Mouse (Mus musculus) neural tube, embryonic 14.5 days (tissue): ENCODE data around the gene Ern1. TPM values are rescaled to one million over a fixed set of nuclear protein-coding genes. Genes with fewer than 3 reads are reported as not detected.

Source experiments
- ATAC-seq: fragments of 200-750 bp; cut with Nextera tagmentation; 2 replicates; pipeline ENCODE4 v1.8.0; 2017; ENCODE audit warnings: low read depth, mild to moderate bottlenecking, moderate TSS enrichment, moderate library complexity
- H3K27ac ChIP-seq: fragments of 300-500 bp; sonication (generic); 2 replicates; pipeline ENCODE4 v1.5.1; 2014; ENCODE audit warnings: low read depth, mild to moderate bottlenecking, control low read depth, low read length, moderate library complexity, mixed read lengths
- H3K27me3 ChIP-seq: fragments of 300-500 bp; sonication (generic); 2 replicates; pipeline ENCODE4 v1.6.1; 2014; ENCODE audit warnings: low read length; ENCODE audit not compliant: control insufficient read depth, insufficient read depth
- H3K36me3 ChIP-seq: fragments of 300-500 bp; sonication (generic); 2 replicates; pipeline ENCODE4 v1.6.1; 2014; ENCODE audit warnings: low read length, mixed read lengths; ENCODE audit not compliant: control insufficient read depth, insufficient read depth
- H3K4me1 ChIP-seq: fragments of 300-500 bp; sonication (generic); 2 replicates; pipeline ENCODE4 v1.6.1; 2014; ENCODE audit warnings: low read length; ENCODE audit not compliant: control insufficient read depth, insufficient read depth
- H3K4me2 ChIP-seq: fragments of 300-500 bp; sonication (generic); 2 replicates; pipeline ENCODE4 v1.6.1; 2014; ENCODE audit warnings: mild to moderate bottlenecking, low read depth, low read length, control low read depth
- H3K4me3 ChIP-seq: fragments of 300-500 bp; sonication (generic); 2 replicates; pipeline ENCODE4 v1.5.1; 2014; ENCODE audit warnings: low read depth, low read length, control low read depth, mixed read lengths
- H3K9ac ChIP-seq: fragments of 300-500 bp; sonication (generic); replicated peaks from 2 replicates; pipeline ENCODE4 v1.6.1; 2014; ENCODE audit warnings: low read depth, mild to moderate bottlenecking, control low read depth, low read length, mixed read lengths
- H3K9me3 ChIP-seq: fragments of 300-500 bp; sonication (generic); 2 replicates; pipeline ENCODE4 v1.6.1; 2016; ENCODE audit warnings: low read length; ENCODE audit not compliant: control insufficient read depth
- WGBS: fragments of 180-500 bp; shearing (Covaris S2); extraction: QIAGEN DNeasy Blood & Tissue Kit; methylation state at CpG from one replicate; pipeline ENCODE4 v1.1.7; 2014; 5-methylcytosine and 5-hydroxymethylcytosine counted together
- polyA plus RNA-seq: library from polyadenylated mRNA; unstranded; fragments of >200 nt; fragmentation: Nextera tagmentation; extraction: Ambion mirVana; gene quantifications from 2 replicates; pipeline ENCODE4 v1.2.1, GENCODE M21; 2014

The Ern1 gene
- polyA plus RNA-seq, 1 experiment from 2014 or later, result 7.6 TPM

DNA sequence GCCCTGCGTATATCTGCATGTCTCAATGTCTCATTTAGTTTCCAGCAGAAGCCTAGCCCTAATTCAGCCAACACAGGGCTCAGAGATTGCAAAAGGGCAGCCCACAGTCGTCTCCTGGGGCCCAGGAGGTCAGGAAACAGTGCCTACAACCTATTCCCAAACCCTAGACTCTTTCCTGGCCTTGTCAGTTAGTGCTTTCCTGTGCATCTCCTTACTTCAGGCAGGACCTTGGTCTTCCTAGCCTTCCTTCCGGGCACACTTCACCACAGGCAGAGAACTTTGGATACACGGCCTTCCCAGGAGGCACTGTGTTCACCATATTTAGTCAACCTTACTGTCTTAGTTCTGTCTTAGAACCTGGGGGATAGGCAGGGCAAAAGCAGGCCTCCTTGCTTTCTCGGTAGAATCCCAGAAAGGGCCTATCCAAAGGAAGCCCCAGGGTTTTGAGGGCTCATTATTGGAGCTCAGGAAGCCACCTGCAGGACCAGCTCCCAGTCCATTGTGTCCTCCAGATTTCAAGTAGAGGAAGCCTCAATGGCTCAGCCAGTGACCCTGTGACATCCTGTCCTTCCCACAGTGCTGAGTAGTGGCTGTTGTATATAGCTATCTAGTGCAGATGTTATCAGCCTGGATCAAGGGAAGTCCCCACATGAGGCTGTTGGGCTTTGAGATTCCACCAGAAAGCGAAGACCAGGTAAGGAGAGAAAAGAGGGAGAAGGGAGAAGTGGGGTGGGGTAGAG lies 104.4 kb downstream of the Ern1 start:
- H3K27ac ChIP-seq, result no peak overlapping the region
- no peak for ATAC-seq
- WGBS, result 85% methylated on average over 6 of the region's 6 CpGs

DNA sequence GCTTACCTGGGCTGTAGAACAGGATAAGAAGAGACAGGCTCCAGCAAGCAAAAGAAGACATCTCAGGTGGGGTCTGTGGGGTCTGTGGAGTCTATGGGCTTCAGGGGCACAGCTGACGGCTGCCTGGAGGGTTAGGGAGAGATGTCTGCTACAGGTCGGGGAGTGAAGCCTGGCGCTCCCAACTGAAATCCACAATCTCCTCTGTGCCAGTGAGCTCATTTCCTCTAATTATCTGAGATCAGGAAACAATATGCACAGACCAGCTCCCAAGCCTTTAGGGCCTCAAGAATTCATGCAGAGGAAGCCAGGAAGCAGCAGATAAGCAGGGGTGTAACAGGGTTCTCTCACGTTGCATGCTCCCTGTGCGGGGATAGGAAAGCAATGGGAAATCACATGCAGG lies 105.2 kb downstream of the Ern1 start:
- ATAC-seq, result no peak
- H3K27ac ChIP-seq, result no peak overlapping the region
- H3K4me1 ChIP-seq, result no peaks in the 10 kb centered on the region
- no peaks in the 10 kb centered on the region for H3K27me3 ChIP-seq
- no peak overlapping the region for H3K4me3 ChIP-seq
- WGBS, result 88% methylated on average over 5 of the region's 5 CpGs
- H3K4me2 ChIP-seq, result no peak overlapping the region
- no peak overlapping the region for H3K9ac ChIP-seq
- H3K9me3 ChIP-seq, result no peaks in the 10 kb centered on the region
- H3K36me3 ChIP-seq, result no peaks in the 10 kb centered on the region

More for the DNA sequence above, 104.4 kb downstream of the Ern1 start:
- Histone ChIP-seq H3K4me1 (no peaks in the 10 kb centered on the region), H3K4me3 (no peak overlapping the region), H3K9me3 (no peaks in the 10 kb centered on the region), H3K36me3 (no peaks in the 10 kb centered on the region), H3K9ac (no peak overlapping the region), H3K27me3 (no peaks in the 10 kb centered on the region), H3K4me2 (no peak overlapping the region)

GRCm38 (mm10) chr11:106381883-106382282 lies 105.8 kb downstream of the Ern1 start:
- Histone ChIP-seq H3K4me2 (no peak overlapping the region), H3K9me3 (no peaks in the 10 kb centered on the region), H3K4me1 (no peaks in the 10 kb centered on the region), H3K36me3 (no peaks in the 10 kb centered on the region), H3K27ac (no peak overlapping the region), H3K27me3 (no peaks in the 10 kb centered on the region), H3K4me3 (no peak overlapping the region), H3K9ac (no peak overlapping the region)
- no peak for ATAC-seq
- WGBS, result 88% methylated on average over 7 of the region's 7 CpGs

GRCm38 (mm10) chr11:106381011-106381410 lies 106.6 kb downstream of the Ern1 start:
- no peak overlapping the region for H3K4me2 ChIP-seq
- no peaks in the 10 kb centered on the region for H3K27me3 ChIP-seq
- ATAC-seq, result no peak
- no peaks in the 10 kb centered on the region for H3K4me1 ChIP-seq
- WGBS, result 85% methylated on average over 11 of the region's 11 CpGs
- H3K27ac ChIP-seq, result no peak overlapping the region
- H3K9me3 ChIP-seq, result no peaks in the 10 kb centered on the region
- H3K36me3 ChIP-seq, result no peaks in the 10 kb centered on the region
- no peak overlapping the region for H3K9ac ChIP-seq
- H3K4me3 ChIP-seq, result no peak overlapping the region

DNA sequence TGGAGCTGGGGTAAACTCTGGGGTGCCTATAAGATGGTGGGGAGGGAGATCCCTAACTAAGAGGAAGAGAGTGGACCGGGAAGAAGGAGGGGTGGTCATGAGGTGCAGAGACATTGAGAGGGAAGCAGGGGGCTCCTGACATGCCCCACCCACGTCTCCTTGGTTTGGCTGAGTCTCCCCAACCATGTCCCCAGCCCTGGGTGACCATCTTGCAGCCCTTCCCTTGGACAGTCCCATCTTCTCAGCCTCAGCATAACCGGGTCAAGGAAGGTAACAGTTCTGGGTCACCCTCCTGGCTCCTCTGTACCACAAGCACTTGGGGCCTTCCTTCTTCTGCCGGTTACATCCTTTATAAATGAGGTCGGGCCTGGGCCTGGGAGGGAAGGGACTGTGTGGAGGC lies 112.7 kb downstream of the Ern1 start:
- Histone ChIP-seq H3K4me2 (no peak overlapping the region), H3K9ac (no peak overlapping the region), H3K4me1 (no peaks in the 10 kb centered on the region), H3K27me3 (no peaks in the 10 kb centered on the region), H3K9me3 (no peaks in the 10 kb centered on the region), H3K4me3 (no peak overlapping the region), H3K36me3 (no peaks in the 10 kb centered on the region), H3K27ac (no peak overlapping the region)
- WGBS, result 82% methylated on average over 5 of the region's 5 CpGs
- no peak for ATAC-seq

GRCm38 (mm10) chr11:106374559-106374958 lies 113.1 kb downstream of the Ern1 start:
- H3K27me3 ChIP-seq, result no peaks in the 10 kb centered on the region
- H3K9me3 ChIP-seq, result no peaks in the 10 kb centered on the region
- WGBS, result 55% methylated on average over 9 of the region's 9 CpGs
- H3K27ac ChIP-seq, result no peak overlapping the region
- ATAC-seq, result no peak
- no peak overlapping the region for H3K9ac ChIP-seq
- no peaks in the 10 kb centered on the region for H3K36me3 ChIP-seq
- no peak overlapping the region for H3K4me3 ChIP-seq
- no peak overlapping the region for H3K4me2 ChIP-seq
- H3K4me1 ChIP-seq, result no peaks in the 10 kb centered on the region

DNA sequence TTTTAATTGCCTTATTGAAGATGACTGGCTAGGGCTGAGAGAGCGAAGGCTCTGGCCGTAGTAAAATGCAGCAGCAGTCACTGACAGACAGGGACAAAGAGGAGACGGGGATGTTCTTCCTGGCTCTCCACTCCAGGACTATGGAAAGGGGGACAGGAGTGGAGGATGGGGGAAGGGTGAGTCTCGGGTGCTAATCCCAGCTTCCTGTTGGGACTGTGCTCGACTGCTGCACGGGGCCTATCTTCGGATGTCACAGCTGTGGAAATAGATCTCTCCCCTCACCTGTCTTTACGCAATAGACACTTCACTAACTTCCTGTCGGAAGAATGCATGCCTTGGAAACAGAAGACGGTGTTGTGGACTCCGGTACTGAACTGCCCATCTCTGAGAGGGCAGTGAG lies 113.7 kb downstream of the Ern1 start:
- Histone ChIP-seq H3K27ac (no peak overlapping the region), H3K27me3 (no peaks in the 10 kb centered on the region), H3K4me3 (no peak overlapping the region), H3K9me3 (no peaks in the 10 kb centered on the region), H3K4me2 (no peak overlapping the region), H3K36me3 (no peaks in the 10 kb centered on the region), H3K4me1 (no peaks in the 10 kb centered on the region), H3K9ac (no peak overlapping the region)
- 77% methylated on average over 11 of the region's 11 CpGs for WGBS
- ATAC-seq, result no peak

- WGBS, result 13% methylated on average over 3 of the region's 3 CpGs
- ATAC-seq, result no peak
- no peak overlapping the region for H3K4me2 ChIP-seq
- H3K27me3 ChIP-seq, result no peaks in the 10 kb centered on the region
- H3K9me3 ChIP-seq, result no peaks in the 10 kb centered on the region
- H3K4me1 ChIP-seq, result no peaks in the 10 kb centered on the region
- H3K27ac ChIP-seq, result no peak overlapping the region
- H3K4me3 ChIP-seq, result no peak overlapping the region
- no peaks in the 10 kb centered on the region for H3K36me3 ChIP-seq
- no peak overlapping the region for H3K9ac ChIP-seq
Observed at GRCm38 (mm10) chr11:106366316-106366715, 121.3 kb downstream of the Ern1 start.

DNA sequence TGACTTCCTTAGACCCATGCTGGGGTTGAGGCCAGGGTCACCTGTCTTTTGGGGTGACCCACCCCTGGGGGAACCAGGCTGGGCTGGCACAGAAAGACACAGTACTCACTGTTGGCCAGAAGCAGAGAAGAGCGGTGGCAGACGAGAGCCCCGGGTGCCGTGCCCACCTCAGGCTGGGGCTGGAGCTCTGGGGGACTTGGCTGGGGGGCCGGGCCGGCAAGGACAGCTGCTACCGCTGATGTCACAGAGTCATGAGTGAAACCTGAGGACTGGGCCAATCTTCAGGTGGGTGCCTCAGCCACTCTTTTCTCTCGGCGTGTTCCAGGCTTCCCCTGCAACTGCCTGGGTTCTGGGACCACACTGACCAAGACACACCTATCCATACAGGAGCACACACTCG lies 122.3 kb downstream of the Ern1 start, which contains the start of gene Prr29:
Gene Prr29, plus strand, starts transcription at position 107 of the 400 bp plus-strand sequence.
- Histone ChIP-seq H3K4me3 (no peak within 1 kb of the TSS), H3K9ac (no peak within 1 kb of the TSS), H3K4me2 (no peak within 1 kb of the TSS), H3K4me1 (no peaks in the 10 kb centered on the region), H3K36me3 (no peaks in the 10 kb centered on the region), H3K9me3 (no peaks in the 10 kb centered on the region), H3K27me3 (no peaks in the 10 kb centered on the region), H3K27ac (no peak within 1 kb of the TSS)
- WGBS, result 67% methylated on average over 9 of the region's 10 CpGs
- ATAC-seq, result no peak
